Mouse (Mus musculus) left cerebral cortex, adult 9 months (tissue): ENCODE measurements at regions not wholly inside any gene's neighbourhood (a gene's known extent, or its start where the extent isn't known, plus 50 kb on each side); places are given as distances from the start of the nearest gene placed in this dataset.
"Not testable (repeated sequence)": the region's sequence is repeated elsewhere in the genome, so short reads cannot be mapped to it uniquely, and the experiment has no call there.

Experiments used
- DNase-seq, 2 experiments: peaks; one replicate each; pipeline ENCODE4 v3.0.0; 2022; ENCODE audit warnings: low spot score in 2 of 2

DNA sequence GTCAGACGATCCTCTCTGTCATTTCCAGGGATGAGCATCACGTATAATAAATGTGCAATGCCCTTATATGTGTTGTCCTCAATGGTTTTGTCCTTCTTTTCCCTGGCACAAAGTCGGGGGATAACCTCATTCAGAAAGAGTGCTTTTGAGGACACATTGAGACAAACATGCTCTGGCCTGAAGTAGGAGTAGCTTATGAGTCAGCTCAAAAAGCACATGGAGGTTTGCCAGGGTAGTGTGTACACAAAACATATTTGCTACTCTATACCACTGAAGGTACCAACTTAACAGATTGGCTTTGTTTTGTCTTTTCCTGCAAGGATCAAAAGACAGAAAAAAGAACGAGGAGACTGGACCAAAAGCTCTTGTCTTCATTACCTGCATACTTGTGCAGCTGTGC is 682.1 kb upstream of the Grid2 start:
- DNase-seq, result peak in 1 of 2 experiments; percentile 5

DNA sequence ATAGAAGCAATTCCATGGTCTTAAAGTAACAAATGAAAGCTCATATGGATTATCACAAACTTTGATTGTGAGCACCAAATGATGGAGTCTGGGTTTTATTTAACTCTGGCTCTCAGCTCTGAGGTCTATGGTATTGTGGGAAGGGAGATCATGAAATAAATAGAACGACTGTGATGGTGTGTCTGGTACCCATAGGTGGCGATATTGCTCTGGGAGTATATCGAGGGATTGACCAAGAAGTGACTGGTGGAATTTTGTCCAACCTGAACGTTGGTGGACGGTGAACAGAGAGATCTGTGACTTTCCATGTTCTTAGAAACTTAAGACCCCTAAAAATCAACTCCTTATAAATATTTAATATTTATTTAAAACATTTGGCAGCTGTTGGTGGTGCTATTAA is 679.5 kb upstream of the Grid2 start:
- DNase-seq, result peak in 1 of 2 experiments; percentile 15

DNA sequence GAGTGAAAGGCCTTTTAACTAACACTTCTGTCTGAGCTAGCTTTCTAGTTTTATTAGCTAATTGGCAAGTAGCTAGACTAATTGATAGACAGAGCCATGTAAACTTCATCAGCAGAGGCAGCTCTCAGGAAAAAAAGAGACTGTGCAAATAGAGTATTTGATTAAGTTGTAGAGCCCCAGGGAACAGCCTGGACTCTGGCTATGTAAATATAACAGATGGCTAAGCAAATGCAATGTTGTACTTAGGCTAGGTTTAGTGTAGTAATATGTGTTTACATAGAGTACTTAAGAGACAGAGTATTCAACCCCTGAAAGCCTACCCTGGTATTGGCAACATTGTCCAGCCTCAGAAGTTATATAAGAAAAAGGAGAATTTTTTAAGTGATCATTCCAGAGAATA is 635.1 kb upstream of the Grid2 start:
- DNase-seq, result no peak

DNA sequence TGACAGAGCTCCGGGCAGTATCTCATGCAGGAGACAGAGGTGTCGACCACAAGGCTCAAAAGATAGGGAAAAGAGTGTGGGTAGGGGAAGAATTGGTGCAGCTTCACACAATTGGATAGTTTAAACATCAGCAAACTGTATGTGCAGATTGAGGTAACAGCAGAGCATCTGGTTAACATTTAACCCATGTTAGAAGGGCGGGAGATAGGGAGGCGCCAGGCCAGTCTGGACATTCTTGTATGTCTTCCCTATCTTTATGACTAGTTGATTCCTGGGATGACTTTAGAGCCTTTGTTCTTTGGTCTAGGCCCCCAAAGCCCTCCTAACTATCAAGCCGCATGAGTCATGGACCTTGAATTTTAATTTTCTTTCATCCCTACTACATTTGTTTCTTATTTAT is 587.6 kb upstream of the Grid2 start:
- not testable (repeated sequence) for DNase-seq

DNA sequence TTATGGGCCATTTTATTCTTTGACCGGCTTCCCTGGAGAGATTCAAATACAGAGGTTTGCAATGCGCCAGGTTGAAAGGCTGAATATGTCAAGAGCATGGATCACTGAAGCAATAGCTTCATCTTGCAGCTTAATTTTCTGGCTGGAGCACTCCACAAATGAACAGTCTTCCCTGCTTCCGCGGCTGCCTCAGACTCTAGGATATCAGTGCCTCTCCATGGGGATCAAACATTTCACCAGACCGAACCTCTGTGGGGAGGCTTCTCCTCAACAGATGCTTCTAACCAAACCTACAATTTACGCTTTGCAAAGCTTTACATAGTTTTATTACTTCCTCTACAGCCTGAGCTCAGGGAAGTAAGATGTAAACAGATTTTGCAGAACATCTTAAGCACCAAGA is 537.3 kb upstream of the Grid2 start:
- no peak for DNase-seq

DNA sequence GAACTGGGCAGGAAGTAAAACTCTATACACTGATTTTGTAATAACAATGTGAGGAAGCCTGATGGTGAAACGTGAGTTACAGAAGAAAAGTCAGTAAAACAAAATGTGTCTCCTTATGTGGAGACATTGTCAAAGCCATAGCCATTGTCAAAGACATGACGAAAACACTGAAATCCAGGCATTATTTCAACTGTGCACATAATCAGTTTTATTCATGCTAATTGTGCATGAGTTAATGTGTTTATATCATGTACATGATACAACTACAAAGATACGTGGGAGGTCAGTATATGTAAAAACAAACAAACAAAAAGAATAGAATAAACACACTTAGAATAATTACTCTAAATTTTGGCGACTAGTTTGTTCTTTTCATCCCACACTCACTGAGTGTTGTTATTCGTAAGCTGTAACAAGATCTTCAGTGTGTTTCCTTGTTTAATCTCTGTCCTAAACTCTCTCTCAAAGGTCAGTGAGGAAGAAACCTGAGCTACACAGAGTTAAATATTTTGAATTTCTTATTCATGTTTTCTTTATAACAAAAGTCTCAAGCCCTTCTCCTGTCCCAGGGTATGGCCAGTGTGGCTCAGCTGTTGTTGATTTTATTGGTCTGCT is 536.0 kb upstream of the Grid2 start:
- no peak for DNase-seq
